Mouse (Mus musculus) E14TG2a.4 (cell line): ENCODE measurements around the gene Pitx1.
A peak's percentile ranks its signal among the peaks of the same experiment; 100 is the strongest.

Experiments used
- H3K27me3 ChIP-seq: 2 replicates; pipeline ENCODE4 v1.6.1; 2014; ENCODE audit warnings: low read length, control low read depth; ENCODE audit not compliant: insufficient read depth
- H3K36me3 ChIP-seq: 2 replicates; pipeline ENCODE4 v1.6.1; 2014; ENCODE audit warnings: low read length, control low read depth; ENCODE audit not compliant: insufficient read depth
- H3K4me1 ChIP-seq: replicated peaks from 2 replicates; pipeline ENCODE4 v1.6.1; 2014; ENCODE audit warnings: low read depth, low read length, control low read depth
- H3K4me3 ChIP-seq: replicated peaks from 2 replicates; pipeline ENCODE4 v1.5.1; 2014; ENCODE audit warnings: mild to moderate bottlenecking, low read length
- H3K9me3 ChIP-seq: 2 replicates; pipeline ENCODE4 v1.6.1; 2014; ENCODE audit warnings: low read length, control low read depth
- CTCF ChIP-seq: conservative IDR thresholded peaks from 2 replicates; pipeline ENCODE4 v1.5.1; 2014; ENCODE audit warnings: low read length
- NANOG ChIP-seq: IDR thresholded peaks from 2 replicates; pipeline ENCODE4 v1.6.1; 2014; ENCODE audit warnings: borderline replicate concordance, low read length, mixed read lengths
- POU5F1 ChIP-seq: IDR thresholded peaks from 2 replicates; pipeline ENCODE4 v1.6.1; 2014; ENCODE audit warnings: low read length, borderline replicate concordance

Pitx1 gene

DNA sequence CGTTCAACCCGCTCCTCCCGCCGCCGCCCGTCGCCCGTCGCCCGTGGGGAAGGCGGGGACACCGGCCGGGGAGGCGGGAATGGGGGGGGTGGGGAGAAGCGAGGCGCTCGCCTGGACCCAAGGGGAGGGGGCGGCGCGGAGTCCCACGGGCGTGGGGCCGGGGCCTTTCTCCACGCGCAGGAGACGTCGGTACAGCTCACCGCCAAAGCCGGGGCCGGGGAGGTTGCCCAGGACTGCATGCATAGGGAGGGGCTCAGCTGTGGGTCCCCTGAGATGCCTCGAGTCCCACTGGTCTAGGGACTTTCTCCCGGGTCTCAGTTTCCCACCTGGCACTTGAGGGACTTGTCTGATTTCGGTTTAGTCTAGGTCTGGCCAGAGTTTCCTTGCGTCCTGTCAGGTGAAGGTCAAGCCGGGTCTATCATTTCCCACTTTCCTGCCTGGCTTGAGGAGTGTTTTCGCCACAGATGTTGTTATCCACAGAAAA is at the start of gene Pitx1:
Gene Pitx1, minus strand, starts transcription at position 51 of the 484 bp plus-strand sequence.
- Histone ChIP-seq H3K4me1 (peaks cover 30% of the 10 kb centered on the region), H3K4me3 (peak within 1 kb of the TSS; percentile 45), H3K36me3 (no peaks in the 10 kb centered on the region), H3K27me3 (peaks cover 99% of the 10 kb centered on the region), H3K9me3 (no peaks in the 10 kb centered on the region; the same call in 1 of the 2 replicates)
- no peak for TF ChIP-seq POU5F1
- no peak for TF ChIP-seq CTCF
- no peak for TF ChIP-seq NANOG

DNA sequence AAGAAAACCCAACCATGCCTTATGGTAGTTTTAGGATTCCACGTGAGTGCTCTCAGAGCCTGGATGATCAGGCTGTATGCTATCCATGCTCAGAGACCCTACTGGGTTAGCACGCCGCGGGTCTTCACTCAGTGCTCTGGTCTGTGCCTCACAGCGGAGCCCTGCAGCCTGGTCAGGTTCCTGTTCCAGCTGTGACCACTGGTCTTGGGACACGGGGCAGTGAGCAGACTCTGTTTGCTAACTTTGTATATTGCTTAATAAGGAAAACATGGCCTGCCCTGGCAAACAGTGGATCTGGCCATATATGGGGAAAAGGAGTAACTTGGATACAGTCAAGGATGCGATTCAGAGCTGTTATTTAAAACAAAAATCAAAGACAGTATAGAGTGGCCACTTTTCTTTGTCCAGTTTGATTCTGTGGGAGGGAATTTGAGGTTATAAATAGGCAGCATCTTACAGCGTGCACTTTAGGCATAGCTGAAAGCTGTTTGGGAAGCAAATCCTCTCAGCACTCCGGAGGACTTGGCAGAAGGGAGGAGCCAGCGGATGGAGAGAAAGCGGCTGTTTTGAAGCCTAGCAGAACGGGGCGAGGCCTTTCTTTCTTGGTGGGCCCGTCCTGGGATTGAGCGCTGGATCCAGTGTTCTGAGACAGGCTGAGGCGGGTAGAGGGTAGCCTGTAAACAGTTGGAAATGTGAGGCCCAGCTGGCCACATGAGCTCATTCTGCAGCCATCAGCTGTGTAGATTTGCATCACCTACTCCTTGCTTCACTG is 45.6 kb upstream of the Pitx1 start:
- no peaks in the 10 kb centered on the region for H3K27me3 ChIP-seq
- H3K4me1 ChIP-seq = 0 out of 2 replicates have a peak, but pooled peaks cover 8% of the 10 kb centered on the region
- no peak overlapping the region for H3K4me3 ChIP-seq
- no peak for TF ChIP-seq CTCF
- no peak for TF ChIP-seq NANOG
- no peak for TF ChIP-seq POU5F1
- H3K9me3 ChIP-seq = no peaks in the 10 kb centered on the region
- no peaks in the 10 kb centered on the region for H3K36me3 ChIP-seq

DNA sequence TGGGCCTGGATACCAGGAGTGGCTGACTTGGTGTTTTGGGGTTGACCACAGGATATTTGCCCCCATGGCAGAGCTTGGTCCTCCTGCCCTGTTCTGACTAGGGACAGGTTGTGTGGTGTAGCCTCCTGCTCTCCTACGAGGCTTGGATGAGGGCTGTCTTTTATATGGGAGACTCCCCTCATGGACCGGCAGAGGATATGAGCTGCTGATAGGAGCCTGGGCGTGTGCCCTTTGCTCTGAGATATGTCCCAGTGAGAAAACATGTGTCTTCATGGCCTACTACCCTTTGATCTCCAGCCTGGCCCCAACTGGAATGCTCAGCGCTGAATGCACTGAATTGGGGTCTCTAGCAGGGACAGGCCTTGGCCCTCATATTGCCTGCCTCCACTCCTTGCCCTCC is 42.4 kb upstream of the Pitx1 start:
- Histone ChIP-seq H3K9me3 (peaks cover 3% of the 10 kb centered on the region; the same call in 1 of the 2 replicates), H3K27me3 (no peaks in the 10 kb centered on the region), H3K4me3 (no peak overlapping the region), H3K4me1 (0 out of 2 replicates have a peak, but pooled peaks cover 8% of the 10 kb centered on the region), H3K36me3 (no peaks in the 10 kb centered on the region)
- no peak for TF ChIP-seq NANOG
- TF ChIP-seq CTCF = no peak
- TF ChIP-seq POU5F1 = no peak

DNA sequence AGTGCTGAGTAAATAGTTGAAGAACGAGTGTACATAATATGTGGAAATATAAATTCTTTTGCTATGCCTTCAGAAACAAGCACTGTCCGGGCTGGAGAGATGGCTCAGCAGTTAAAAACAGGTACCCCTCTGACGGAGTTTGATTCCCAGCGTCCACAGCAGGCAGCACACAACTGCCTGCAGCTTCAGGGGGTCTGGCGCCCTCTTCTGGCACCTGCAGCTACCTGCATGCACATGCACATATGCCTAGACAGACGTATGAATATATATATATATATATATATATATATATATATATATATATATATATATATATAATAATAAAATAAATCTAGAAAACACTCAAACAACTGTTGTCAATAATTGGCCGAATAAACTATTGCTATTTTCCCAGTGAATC is 35.4 kb upstream of the Pitx1 start:
- Histone ChIP-seq H3K36me3 (no peaks in the 10 kb centered on the region), H3K27me3 (no peaks in the 10 kb centered on the region), H3K9me3 (peaks cover 3% of the 10 kb centered on the region; the same call in 1 of the 2 replicates), H3K4me3 (no peak overlapping the region), H3K4me1 (peaks cover 12% of the 10 kb centered on the region; the same call in 1 of the 2 replicates)
- TF ChIP-seq NANOG (no peak), CTCF (peak; percentile 29; the same call in 1 of the 2 replicates), POU5F1 (no peak)

DNA sequence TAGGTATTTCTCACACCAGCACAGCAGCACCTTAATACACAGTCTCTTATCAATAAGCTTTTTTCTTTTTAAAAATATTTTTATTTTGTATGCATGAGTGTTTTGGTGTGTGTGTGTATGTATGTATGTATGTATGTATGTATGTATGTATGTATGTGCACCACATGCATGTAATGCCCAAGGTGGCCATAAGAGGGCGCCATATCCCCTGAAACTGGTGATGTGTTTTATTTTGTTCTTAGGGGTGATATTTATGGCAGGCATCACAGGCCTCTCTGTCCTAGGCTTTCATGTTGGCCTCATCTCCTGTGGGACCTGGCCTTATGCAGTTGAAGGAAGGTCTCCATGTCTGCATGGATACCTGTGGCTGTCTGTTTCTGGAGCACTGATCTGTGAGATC is 34.0 kb upstream of the Pitx1 start:
- TF ChIP-seq CTCF (peak; percentile 84), POU5F1 (no peak)

DNA sequence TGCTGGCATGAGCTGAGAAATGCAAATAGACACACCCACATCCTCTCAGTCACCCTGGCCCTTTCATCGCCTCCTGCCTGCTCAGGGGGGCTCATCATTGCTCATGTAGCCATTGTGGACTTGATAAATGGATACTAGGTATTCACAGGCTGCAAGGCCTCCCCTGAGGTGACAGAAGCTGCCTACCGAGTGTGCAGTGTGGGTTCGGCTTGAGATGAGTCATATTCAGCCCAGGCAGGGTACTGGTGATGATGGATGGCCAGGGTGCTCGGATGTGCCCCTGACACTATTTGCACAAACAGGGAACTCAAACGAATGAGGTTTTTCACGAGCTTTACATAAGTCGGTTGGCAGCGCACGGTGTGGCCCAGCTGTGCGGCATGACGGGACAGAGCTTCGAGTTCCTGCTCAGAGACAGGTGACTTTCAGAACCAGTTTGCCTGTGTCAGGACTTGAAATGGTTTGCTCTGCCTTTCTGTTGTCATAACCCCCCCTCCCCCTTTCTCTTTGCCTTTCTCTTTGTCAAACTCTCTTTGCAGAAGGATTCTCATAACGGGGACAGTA is 31.6 kb upstream of the Pitx1 start:
- Histone ChIP-seq H3K27me3 (peaks cover 5% of the 10 kb centered on the region; the same call in 1 of the 2 replicates), H3K9me3 (no peaks in the 10 kb centered on the region), H3K4me1 (peaks cover 12% of the 10 kb centered on the region; the same call in 1 of the 2 replicates), H3K36me3 (no peaks in the 10 kb centered on the region), H3K4me3 (no peak overlapping the region)
- TF ChIP-seq NANOG = no peak
- TF ChIP-seq POU5F1 = no peak
- TF ChIP-seq CTCF = no peak

More for the DNA sequence above, 34.0 kb upstream of the Pitx1 start:
- Histone ChIP-seq H3K27me3 (0 out of 2 replicates have a peak, but pooled peaks cover 2% of the 10 kb centered on the region), H3K4me3 (no peak overlapping the region), H3K9me3 (peaks cover 3% of the 10 kb centered on the region; the same call in 1 of the 2 replicates), H3K36me3 (no peaks in the 10 kb centered on the region), H3K4me1 (peaks cover 12% of the 10 kb centered on the region; the same call in 1 of the 2 replicates)

DNA sequence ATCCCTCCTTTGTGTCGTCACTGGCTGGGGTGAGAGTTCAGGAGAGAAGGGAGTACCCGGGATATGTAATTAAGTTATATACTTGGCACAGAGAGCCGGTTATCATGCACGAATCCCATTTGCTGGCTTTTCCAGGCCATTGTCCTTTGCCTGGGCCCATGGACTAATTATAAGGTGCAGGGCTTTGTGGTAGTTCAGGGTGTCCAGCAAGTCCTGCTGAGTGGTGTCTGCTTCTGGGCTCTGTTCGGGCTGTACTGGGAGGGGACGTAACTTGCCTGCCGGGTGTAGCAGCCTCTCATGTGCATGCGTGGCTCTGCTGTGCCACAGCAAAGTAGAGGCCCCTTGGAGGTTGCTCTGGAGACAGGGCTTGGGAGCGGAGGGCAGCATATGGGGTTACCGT is 24.5 kb upstream of the Pitx1 start:
- no peaks in the 10 kb centered on the region for H3K4me1 ChIP-seq
- H3K4me3 ChIP-seq = no peak overlapping the region
- H3K27me3 ChIP-seq = peaks cover 44% of the 10 kb centered on the region
- H3K9me3 ChIP-seq = no peaks in the 10 kb centered on the region
- no peak for TF ChIP-seq POU5F1
- TF ChIP-seq CTCF = no peak
- no peak for TF ChIP-seq NANOG
- H3K36me3 ChIP-seq = no peaks in the 10 kb centered on the region

DNA sequence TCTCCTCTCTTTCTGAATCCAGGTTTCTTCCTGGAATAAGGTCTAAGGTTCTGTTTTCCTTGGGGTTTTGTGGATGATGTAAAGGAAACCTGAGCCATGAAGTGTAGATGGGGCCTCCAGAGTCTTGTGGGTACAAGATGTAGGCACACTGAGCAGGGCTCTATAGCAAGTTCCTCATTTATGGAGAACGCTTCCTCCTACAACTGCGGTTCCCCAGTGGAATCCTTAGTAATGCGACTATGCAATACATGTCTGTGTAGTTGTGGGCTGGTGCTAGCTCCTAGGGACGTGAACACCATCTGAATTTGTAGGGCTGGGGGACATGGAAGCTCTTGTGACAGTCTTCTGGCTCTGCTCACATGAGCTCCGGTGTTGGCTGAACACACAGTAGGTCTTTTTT is 22.5 kb upstream of the Pitx1 start:
- Histone ChIP-seq H3K36me3 (no peaks in the 10 kb centered on the region), H3K27me3 (peaks cover 44% of the 10 kb centered on the region), H3K4me3 (no peak overlapping the region), H3K4me1 (no peaks in the 10 kb centered on the region), H3K9me3 (no peaks in the 10 kb centered on the region)
- TF ChIP-seq CTCF = no peak
